Mouse (Mus musculus) testis, adult 2 months (tissue): Measurements from ENCODE around the gene Hipk1.

Source experiments
- CTCF ChIP-seq: fragments of 200-500 bp; IDR thresholded peaks from 2 replicates; pipeline ENCODE4 v1.5.1; 2012; ENCODE audit warnings: low read depth, mild to moderate bottlenecking, inconsistent platforms, low read length, moderate library complexity; ENCODE audit not compliant: control insufficient read depth, insufficient read depth, insufficient replicate concordance
- POLR2A ChIP-seq: fragments of 200-500 bp; IDR thresholded peaks from 2 replicates; pipeline ENCODE4 v1.6.1; 2012; ENCODE audit warnings: low read depth, mild to moderate bottlenecking, inconsistent platforms, low read length, moderate library complexity; ENCODE audit not compliant: control insufficient read depth

DNA sequence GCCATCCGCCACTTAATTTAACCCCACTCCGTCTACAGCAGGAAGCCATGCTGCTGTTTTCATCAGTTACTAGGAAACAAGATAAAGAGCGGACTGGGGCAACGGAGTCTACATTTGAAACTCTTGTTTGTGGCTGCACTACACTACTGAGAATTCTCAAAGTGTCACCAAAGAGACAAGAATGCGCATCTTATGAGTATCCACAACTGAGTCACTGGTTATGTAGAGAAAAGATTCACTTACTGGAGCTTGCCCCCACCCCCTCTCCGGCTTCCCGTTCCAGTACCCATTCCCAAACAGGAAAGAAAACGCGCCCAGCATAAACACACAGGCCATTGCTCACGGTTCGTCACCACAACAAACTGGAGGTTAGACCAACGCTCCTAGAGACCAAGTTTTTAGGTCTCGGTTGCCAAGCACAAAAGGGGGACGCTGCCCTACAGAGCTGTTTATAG lies 1.4 kb downstream of the Hipk1 start:
- TF ChIP-seq CTCF (no peak), POLR2A (no peak)
